Mouse (Mus musculus) lung, embryonic 14.5 days (tissue): Measurements from ENCODE around the gene Wdr24. TPM values are rescaled to one million over a fixed set of nuclear protein-coding genes. Genes with fewer than 3 reads are reported as not detected.
A peak's percentile ranks its signal among the peaks of the same experiment; 100 is the strongest.

Experiments
- ATAC-seq: fragments of 200-750 bp; cut with Nextera tagmentation; 2 replicates; pipeline ENCODE4 v1.8.0; 2017; ENCODE audit warnings: mild to moderate bottlenecking, moderate TSS enrichment, moderate library complexity; ENCODE audit not compliant: insufficient read depth
- DNase-seq: peaks from one replicate; pipeline ENCODE4 v3.0.0-alpha.2; 2015
- H3K27ac ChIP-seq: fragments of 300-500 bp; sonication (generic); 2 replicates; pipeline ENCODE4 v1.5.1; 2014; ENCODE audit warnings: low read depth, mild to moderate bottlenecking, moderate library complexity
- H3K27me3 ChIP-seq: fragments of 300-500 bp; sonication (generic); 2 replicates; pipeline ENCODE4 v1.6.1; 2014; ENCODE audit warnings: low read length, control low read depth; ENCODE audit not compliant: insufficient read depth
- H3K36me3 ChIP-seq: fragments of 300-500 bp; sonication (generic); 2 replicates; pipeline ENCODE4 v1.6.1; 2014; ENCODE audit warnings: control low read depth; ENCODE audit not compliant: insufficient read depth
- H3K4me1 ChIP-seq: fragments of 300-500 bp; sonication (generic); 2 replicates; pipeline ENCODE4 v1.6.1; 2014; ENCODE audit warnings: antibody characterized with exemption, control low read depth; ENCODE audit not compliant: insufficient read depth
- H3K4me2 ChIP-seq: fragments of 300-500 bp; sonication (generic); 2 replicates; pipeline ENCODE4 v1.6.1; 2014; ENCODE audit warnings: mild to moderate bottlenecking
- H3K4me3 ChIP-seq: fragments of 300-500 bp; sonication (generic); 2 replicates; pipeline ENCODE4 v1.5.1; 2014; ENCODE audit warnings: low read depth, low read length
- H3K9ac ChIP-seq: fragments of 300-500 bp; sonication (generic); 2 replicates; pipeline ENCODE4 v1.6.1; 2014
- H3K9me3 ChIP-seq: fragments of 300-500 bp; sonication (generic); 2 replicates; pipeline ENCODE4 v1.6.1; 2016; ENCODE audit warnings: low read depth, low read length, control low read depth
- CTCF ChIP-seq: IDR thresholded peaks from 2 replicates; pipeline ENCODE4 v1.5.1; 2016; ENCODE audit warnings: antibody characterized with exemption, low read depth
- WGBS: fragments of 180-500 bp; shearing (Covaris S2); extraction: QIAGEN DNeasy Blood & Tissue Kit; methylation state at CpG from one replicate; pipeline ENCODE4 v1.1.7; 2014; 5-methylcytosine and 5-hydroxymethylcytosine counted together
- polyA plus RNA-seq: library from polyadenylated mRNA; unstranded; fragments of >200 nt; fragmentation: Nextera tagmentation; extraction: Ambion mirVana; gene quantifications from 2 replicates; pipeline ENCODE4 v1.2.1, GENCODE M21; 2014

The Wdr24 gene
- polyA plus RNA-seq, 1 experiment from 2014 or later = 26.0 TPM

DNA sequence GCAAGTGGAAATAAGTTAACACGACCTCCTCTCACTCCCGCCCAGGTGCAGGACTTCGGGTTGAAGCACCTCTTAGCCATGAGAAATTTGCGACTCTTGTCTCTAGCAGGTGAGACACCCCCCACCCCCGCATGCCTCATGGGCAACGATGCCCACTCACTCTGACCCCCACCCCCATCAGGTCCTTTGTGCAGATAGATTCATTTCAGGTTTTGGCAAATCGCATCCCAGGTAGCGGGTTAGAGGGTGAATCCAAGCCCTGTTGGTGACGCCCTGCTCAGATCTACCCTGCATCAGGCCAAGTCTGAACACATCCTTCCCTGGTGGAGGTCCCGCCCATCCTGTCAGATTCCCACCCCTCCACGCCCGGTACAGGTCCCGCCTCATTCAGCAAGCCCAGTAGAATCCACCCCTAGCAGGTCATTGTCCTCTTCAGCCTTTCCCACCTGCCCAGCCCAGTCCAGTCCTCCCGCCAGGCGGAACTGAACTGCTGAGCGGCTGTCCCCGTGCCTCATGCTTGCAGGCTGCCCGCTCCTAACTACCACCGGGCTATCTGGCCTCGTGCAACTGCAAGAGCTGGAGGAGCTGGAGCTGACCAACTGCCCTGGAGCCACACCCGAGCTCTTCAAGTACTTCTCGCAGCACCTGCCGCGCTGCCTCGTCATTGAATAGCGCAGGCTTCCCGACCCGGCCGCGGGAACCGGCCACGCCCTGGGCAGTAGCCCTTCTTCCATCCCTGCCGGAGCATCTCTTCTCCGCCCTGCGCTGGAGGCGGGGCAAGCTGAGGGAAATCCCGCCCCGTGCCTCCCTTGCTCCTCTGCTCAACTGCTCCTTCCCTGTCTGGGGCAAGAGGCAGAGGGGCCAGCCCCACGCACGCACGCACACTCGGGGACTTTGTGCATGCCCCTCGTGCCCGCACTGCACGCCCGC, 4.3 kb upstream of the Wdr24 start:
- WGBS = 7% methylated on average over 46 of the region's 46 CpGs
- Histone ChIP-seq H3K4me1 (peaks cover 4% of the 10 kb centered on the region), H3K4me2 (peak overlapping the region; percentile 27; the same call in 1 of the 2 replicates), H3K27ac (no peak overlapping the region), H3K9ac (peak overlapping the region; percentile 3; the same call in 1 of the 2 replicates), H3K36me3 (no peaks in the 10 kb centered on the region), H3K9me3 (no peaks in the 10 kb centered on the region), H3K4me3 (no peak overlapping the region; the same call in 1 of the 2 replicates), H3K27me3 (peaks cover 28% of the 10 kb centered on the region)
- TF ChIP-seq CTCF = no peak
- ATAC-seq (no peak), DNase-seq (no peak)

DNA sequence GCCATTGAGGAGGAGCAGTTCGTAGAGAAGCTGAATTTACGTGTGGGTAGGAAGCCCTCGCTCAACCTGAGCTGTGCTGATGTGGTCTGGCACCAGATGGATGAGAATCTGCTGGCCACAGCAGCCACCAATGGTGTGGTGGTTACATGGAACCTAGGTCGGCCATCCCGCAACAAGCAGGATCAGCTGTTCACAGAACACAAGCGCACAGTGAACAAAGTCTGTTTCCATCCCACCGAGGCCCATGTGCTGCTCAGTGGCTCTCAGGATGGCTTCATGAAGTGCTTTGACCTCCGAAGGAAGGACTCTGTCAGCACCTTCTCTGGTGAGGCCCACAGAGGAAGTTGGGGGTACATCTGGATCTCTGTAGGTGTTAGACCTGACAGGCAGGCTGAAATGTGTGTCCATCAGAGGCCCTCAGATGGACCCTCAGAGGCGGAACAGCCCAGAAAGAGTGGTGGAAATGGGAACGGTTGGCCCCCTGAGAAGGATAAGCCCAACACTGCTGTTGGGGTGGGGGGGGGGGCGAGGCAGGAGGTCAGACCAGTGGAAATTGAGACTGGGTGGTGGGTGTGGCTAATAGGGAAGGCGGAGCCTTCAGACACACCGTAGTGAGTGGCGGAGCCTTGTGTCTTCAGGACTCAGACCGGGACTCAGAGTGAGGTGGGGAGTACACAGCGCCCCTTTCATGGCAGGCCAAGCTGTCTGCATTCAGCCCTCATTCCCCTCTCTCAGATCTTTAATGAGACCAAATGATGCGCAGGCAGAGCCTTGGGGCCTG, 1.1 kb downstream of the Wdr24 start:
- no peak for TF ChIP-seq CTCF
- peak overlapping the region; percentile 67 for H3K4me3 ChIP-seq
- no peak for DNase-seq
- H3K4me1 ChIP-seq = peaks cover 18% of the 10 kb centered on the region
- ATAC-seq = no peak
- peak overlapping the region; percentile 98 for H3K4me2 ChIP-seq
- H3K9me3 ChIP-seq = no peaks in the 10 kb centered on the region
- H3K9ac ChIP-seq = peak overlapping the region; percentile 74
- peaks cover 32% of the 10 kb centered on the region for H3K36me3 ChIP-seq
- peaks cover 9% of the 10 kb centered on the region for H3K27me3 ChIP-seq
- 67% methylated on average over 17 of the region's 17 CpGs for WGBS
- H3K27ac ChIP-seq = no peak overlapping the region

DNA sequence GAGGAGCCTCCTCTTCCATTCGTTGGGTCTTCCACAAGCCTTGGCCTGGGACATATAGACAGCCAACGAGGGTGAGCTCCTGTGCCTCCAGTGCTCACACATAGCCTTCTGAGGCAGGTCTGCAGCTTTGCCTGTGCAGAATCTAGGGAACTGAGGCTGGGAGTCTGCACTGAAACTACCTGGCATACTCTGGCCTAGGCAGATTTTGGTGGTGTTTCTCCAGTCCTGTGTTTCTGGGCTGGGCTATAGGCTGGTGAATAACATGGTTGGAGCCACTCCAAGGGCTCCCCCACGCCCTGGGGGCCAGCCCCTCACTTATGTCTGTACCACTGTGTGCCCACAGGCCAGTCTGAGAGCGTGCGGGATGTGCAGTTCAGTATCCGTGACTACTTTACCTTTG, 1.9 kb downstream of the Wdr24 start:
- H3K27me3 ChIP-seq = peaks cover 2% of the 10 kb centered on the region
- DNase-seq (no peak), ATAC-seq (no peak)
- peak overlapping the region; percentile 98; the same call in 1 of the 2 replicates for H3K4me2 ChIP-seq
- H3K4me3 ChIP-seq = no peak overlapping the region
- peaks cover 39% of the 10 kb centered on the region for H3K36me3 ChIP-seq
- no peaks in the 10 kb centered on the region for H3K9me3 ChIP-seq
- TF ChIP-seq CTCF = no peak
- H3K4me1 ChIP-seq = peaks cover 22% of the 10 kb centered on the region
- H3K9ac ChIP-seq = no peak overlapping the region
- WGBS = 80% methylated on average over 6 of the region's 6 CpGs
- H3K27ac ChIP-seq = no peak overlapping the region

DNA sequence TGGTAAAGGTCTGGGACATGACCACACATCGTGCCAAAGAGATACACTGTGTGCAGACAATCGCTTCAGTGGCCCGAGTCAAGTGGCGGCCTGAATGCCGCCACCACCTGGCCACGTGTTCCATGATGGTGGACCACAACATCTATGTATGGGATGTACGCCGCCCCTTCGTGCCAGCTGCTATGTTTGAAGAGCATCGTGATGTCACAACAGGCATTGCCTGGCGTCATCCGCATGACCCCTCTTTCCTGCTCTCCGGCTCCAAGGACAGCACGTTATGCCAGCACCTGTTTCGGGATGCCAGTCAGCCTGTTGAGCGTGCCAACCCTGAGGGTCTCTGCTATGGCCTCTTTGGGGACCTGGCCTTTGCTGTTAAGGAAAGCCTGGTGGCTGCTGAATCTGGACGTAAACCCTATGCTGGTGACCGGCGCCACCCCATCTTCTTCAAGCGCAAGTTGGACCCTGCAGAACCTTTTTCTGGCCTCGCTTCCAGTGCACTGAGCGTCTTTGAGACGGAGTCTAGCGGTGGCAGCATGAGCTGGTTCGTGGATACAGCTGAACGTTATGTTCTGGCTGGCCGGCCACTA, 2.6 kb downstream of the Wdr24 start:
- Histone ChIP-seq H3K36me3 (peaks cover 47% of the 10 kb centered on the region), H3K4me3 (no peak overlapping the region), H3K9ac (no peak overlapping the region), H3K4me1 (peaks cover 25% of the 10 kb centered on the region), H3K27me3 (no peaks in the 10 kb centered on the region), H3K9me3 (no peaks in the 10 kb centered on the region), H3K4me2 (no peak overlapping the region), H3K27ac (no peak overlapping the region)
- DNase-seq (no peak), ATAC-seq (no peak)
- no peak for TF ChIP-seq CTCF
- WGBS = 92% methylated on average over 27 of the region's 27 CpGs

DNA sequence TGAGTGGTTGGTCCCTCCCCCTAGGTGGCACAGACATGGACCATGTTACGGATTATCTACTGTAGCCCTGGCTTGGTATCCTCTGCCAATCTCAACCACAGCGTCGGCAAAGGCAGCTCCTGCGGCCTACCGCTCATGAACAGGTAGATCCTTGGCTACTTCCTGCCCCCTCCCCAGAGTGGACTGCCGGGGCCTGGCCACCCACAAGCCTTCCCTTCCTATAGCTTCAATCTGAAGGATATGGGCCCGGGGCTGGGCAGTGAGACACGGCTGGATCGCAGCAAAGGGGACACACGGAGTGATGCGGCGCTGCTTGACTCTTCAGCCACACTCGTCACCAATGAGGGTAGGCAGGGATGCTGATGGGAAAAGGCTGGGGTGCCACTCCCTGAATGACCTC, 3.6 kb downstream of the Wdr24 start:
- no peak for ATAC-seq
- 91% methylated on average over 13 of the region's 13 CpGs for WGBS
- Histone ChIP-seq H3K36me3 (peaks cover 56% of the 10 kb centered on the region), H3K9ac (no peak overlapping the region; the same call in 1 of the 2 replicates), H3K4me1 (peaks cover 33% of the 10 kb centered on the region), H3K27ac (no peak overlapping the region), H3K27me3 (no peaks in the 10 kb centered on the region), H3K9me3 (no peaks in the 10 kb centered on the region), H3K4me3 (no peak overlapping the region), H3K4me2 (no peak overlapping the region)
- TF ChIP-seq CTCF = no peak
- no peak for DNase-seq

DNA sequence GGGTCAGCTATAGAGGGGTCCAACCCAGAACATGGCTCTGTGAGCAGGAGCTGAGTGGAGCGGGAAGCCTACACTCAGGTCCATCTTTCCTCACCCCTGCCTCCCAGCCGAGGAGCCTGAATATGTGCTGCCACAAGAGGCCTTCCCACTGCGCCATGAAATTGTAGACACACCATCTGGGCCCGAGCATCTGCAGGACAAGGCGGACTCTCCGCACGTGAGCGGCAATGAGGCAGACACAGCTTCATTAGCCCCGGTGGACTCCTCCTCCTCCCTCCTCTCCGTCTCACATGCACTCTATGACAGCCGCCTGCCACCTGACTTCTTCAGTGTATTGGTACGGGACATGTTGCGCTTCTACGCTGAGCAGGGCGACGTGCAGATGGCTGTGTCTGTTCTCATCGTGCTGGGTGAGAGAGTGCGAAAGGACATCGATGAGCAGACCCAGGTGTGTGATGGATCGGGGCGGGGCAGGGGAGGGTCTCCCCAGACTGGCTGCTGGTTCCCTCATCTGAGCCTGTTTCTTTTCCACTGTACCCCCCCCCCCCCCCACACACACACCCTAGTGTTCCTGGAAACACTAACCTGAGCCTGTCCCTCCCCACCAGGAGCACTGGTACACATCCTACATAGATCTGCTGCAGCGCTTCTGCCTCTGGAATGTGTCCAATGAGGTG, 4.3 kb downstream of the Wdr24 start:
- H3K4me1 ChIP-seq = peaks cover 33% of the 10 kb centered on the region
- H3K36me3 ChIP-seq = peaks cover 57% of the 10 kb centered on the region
- no peak overlapping the region for H3K4me3 ChIP-seq
- no peak overlapping the region for H3K9ac ChIP-seq
- no peaks in the 10 kb centered on the region for H3K27me3 ChIP-seq
- WGBS = 89% methylated on average over 22 of the region's 22 CpGs
- no peaks in the 10 kb centered on the region for H3K9me3 ChIP-seq
- TF ChIP-seq CTCF = no peak
- ATAC-seq (no peak), DNase-seq (no peak)
- H3K4me2 ChIP-seq = no peak overlapping the region
- no peak overlapping the region for H3K27ac ChIP-seq
